Mouse (Mus musculus) kidney, postnatal 10 days (tissue): ENCODE measurements at regions not wholly inside any gene's neighbourhood (a gene's known extent, or its start where the extent isn't known, plus 50 kb on each side); places are given as distances from the start of the nearest gene placed in this dataset.
A peak's percentile ranks its signal among the peaks of the same experiment; 100 is the strongest.

Experiments
- DNase-seq: peaks from one replicate; pipeline ENCODE4 v3.0.0; 2021; ENCODE audit warnings: mixed read lengths

DNA sequence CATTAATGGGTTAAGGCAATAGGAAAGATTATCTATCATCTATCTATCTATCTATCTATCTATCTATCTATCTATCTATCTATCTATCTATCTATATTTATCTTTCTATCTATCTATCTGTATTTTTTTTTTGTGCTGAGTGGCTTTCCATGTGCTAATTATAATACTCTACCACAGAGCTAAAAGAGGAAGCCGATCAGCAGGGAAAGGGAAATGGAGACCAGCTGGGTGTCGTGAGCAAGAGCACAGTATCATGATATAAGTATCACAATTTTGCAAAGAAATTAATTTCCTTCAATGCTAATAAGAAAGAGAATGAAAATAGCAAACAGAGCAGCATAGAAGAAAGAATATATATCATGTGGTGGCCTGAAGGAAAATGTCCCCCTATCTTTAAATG lies 69.6 kb downstream of the Cldn1 start:
- no peak for DNase-seq

DNA sequence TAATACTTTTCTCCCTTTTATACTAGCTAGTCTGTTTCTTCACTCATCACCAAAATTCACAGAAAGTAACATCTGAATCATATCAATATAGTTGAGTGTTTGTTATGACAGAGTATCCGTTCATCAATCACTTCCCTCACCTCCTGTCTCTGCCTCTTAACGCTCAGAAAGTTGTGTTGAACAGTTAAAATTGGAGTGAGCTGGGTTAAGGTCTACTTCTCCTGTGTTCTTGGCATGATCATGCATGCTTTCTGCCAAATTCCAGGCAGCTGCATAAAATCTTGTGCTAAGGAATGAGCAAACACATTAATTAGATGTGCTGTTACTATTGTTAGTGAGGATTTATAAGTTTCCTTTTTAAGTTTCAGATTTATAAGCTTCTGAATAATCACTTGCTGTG lies 79.9 kb downstream of the Cldn1 start:
- peak; percentile 39 for DNase-seq

DNA sequence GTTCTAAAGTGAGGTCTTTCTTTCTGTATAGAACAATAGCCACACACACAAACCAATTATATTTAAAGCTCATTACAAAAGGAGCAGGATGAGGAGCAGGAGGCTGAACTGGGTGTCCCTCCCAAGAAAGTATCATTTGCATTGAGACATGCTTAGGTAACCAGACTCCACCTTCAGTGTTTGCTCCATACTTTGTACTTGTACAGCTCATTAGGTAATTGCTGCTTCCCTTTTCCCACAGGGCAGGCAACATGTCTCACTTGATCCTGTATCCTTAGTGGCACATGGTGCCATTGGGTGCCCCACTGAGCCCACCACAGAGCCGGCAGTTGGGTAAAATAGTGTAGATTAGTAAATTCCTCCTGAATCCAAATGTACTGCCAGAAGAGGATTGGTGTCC lies 86.0 kb downstream of the Cldn1 start:
- no peak for DNase-seq

DNA sequence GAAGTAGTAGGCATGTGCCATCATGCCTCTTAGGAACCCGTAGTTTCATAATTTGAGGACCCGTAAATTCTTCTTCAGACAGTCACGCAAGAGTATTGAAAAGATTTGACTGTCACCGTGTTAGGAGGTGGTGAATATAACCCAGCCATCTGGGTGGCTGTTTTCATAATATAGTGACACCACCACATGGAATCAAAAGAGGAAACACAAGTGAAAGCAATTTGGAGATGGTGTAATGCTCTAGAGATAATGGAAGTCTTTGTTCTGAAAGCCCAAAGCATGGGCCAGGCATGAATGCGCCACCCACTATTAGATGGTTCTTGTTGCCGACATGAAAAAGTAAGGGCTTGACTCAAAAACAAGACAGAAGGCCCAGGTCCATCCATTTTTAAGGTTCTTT lies 86.9 kb downstream of the Cldn1 start:
- no peak for DNase-seq

DNA sequence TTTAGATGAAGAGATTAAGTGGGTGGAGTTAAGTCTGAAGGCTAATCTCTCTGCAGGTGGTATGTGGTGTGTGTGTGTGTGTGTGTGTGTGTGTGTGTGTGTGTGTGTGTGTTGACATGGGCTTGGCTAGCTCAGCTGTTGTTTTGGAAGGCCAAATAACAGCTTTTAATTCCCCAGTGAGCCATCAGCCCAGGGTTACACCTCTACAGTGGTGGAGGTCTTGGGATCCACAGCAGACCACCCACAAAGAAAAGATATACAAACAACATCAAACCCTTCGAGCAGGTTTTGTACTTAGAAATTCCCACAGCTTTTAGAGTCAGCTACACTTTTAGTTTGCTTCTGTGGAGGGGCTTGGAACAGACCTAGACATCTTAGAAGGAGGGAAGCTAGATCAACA lies 89.2 kb downstream of the Cldn1 start:
- no peak for DNase-seq

DNA sequence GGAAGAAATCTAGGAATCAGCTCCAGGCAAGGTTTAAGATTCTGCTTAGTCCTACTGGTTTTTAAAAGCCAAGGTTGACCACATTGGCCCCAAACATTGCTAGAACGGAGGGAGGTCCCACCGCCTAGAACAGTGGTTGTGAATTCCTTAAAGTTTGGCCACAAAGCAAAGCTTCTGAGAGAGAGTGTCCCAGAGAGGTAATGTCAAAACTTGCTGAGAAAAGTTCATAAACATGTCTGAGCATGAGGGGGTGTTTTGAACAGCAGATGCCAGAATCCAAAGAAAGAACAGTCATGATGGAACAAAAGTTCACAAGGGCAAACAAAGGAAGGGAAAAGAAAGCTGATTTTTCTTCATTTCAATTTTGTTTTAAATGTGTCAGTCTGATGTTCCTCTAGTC lies 90.1 kb downstream of the Cldn1 start:
- DNase-seq, result no peak

DNA sequence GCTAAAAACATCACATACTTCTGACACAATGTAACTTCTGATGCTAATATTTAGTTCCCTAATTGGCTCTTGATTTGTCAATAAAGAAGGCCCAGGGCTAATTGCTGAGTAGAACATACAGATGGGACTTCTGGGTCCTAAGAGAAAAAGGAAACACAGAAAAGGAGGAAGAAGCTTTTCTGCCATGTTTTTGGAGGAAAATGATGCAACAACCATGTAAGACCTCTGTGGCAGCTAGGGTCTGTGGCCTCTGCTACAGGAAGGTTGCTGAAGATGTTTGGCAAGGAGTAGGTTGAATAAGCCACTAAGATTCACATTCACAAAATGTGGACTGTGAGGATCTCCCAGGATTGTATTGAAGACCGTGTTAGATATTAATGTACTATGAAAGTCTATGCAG lies 94.9 kb downstream of the Cldn1 start:
- no peak for DNase-seq

DNA sequence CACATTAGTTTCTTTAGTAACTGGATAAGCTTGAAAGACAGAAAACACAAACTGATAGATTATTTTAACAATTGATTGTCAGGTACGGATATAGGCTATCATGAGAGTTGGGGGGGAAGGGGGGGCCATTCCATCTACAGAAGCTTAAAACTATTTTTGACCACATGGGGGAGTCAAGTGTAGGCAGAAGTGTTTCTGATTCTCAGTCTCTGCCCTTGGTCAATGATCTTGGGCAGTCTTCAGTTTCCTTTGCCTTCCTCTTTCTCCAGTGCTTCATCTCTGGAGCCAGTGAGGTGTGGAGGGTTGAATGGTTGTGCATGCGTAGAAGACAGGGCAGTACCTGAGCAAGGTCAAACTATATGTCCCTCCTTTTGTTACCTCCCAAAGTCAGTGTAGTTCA lies 118.8 kb downstream of the Cldn1 start:
- DNase-seq, result peak; percentile 15

DNA sequence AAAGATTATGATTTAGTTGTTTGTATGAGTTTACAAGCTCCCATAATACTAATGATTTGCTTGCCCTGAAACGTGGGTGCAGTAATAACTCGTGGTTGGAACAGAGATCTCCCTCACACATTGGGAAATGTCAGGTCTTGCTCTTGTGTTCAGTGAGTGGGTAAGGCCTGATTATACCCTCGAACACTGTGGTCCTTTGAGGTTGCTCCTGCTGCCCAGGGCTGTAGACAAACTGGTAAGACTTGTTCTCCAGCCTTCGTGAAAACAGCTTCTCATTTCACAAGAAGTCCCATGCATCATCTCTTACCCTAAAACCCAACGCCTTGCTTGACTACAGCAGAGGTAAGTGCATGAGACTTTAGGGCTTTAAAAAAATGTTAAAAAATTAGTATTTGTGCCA lies 119.9 kb downstream of the Cldn1 start:
- DNase-seq, result no peak

DNA sequence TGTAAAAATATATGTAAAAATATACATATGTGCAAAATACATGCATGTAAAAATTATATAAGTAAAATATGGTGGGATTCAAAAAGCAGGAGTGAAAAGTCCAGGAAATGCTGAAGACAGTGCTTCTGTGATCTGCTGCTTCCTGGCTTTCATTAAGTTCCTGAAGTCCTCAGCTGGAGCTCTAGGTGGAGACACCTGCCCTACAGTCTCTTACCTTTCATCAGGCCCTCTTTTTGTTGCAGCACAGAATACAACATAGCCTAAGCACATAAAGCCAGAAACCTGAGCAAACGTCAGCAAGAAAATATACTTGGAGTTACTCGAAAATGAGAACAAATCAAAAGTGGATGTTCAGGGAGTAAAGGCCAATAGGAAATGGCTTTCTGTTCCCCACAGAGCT lies 120.6 kb downstream of the Cldn1 start:
- no peak for DNase-seq

DNA sequence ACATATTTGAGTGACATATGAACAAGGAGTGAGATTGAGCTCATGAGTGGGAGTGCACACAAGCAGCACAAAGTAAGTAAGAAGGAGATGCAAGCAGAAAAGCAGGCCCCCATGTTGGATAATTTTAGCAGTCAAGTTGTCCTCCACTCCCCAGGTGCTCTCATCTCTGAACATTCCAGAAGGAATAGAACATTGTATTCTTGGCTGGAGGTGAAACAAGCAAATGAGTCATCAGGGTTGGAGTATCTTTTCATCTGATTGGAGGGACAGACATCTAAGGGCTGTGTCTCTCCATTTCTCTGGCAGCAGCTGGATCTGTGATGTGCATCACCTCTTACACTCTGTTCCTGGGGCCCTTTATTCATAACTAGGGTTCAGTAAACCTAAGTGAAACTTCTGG lies 122.7 kb downstream of the Cldn1 start:
- no peak for DNase-seq

DNA sequence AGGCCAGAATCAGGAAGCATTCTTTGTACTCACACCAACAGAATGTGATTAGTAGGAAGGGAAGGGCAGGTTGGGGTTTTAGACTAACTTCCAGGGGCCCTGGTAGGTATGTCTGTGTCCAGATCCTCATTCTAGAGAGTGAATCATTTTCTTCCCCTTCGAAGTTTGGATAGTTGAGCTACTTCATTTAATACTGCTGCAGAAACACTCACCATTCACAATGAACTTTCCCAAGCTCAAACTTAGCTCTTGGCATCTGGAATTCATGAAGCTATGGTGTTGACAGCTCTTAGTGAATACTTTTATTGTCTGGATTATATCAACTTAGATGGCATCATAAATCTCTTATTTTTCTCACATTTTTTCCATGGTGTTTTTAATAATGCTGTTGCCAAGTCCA lies 123.7 kb downstream of the Cldn1 start:
- no peak for DNase-seq

DNA sequence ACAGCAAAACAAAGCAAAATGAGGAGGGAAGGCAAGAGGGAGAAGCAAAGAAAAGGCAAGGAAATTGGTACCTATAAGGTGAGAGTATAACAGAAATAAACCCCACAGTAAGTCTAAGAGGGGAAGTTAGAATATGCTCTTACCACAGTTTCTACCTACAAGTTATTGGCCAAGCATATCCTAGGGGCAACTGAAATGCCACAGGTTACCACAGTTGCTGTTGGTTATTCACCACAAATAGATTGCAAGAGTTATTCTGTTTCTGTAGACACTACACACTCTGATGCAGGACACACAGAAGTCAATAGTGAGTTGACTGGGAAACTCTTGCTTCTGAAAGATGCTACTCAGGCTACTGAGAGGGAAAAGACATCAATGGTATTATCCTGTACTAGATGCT lies 129.7 kb upstream of the P3h2 start:
- no peak for DNase-seq

DNA sequence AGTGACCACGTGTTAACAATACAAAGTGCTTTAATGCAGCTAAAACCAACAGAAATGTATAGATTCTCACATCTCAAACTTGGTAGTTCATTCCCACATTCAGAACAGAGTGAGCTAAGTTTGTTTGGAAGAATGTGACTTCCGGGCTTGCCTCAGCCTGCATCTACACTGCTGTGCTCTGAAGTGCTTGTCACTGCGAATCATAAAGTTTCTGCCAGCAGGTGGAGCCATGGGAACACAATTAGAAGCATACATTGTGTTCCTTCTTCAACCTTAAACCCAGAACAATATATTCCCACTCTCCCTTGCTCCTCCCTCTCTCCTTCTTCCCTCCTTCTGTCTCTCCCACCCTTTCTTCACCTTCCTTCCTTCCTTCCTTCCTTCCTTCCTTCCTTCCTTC lies 128.5 kb upstream of the P3h2 start:
- peak; percentile 93 for DNase-seq

DNA sequence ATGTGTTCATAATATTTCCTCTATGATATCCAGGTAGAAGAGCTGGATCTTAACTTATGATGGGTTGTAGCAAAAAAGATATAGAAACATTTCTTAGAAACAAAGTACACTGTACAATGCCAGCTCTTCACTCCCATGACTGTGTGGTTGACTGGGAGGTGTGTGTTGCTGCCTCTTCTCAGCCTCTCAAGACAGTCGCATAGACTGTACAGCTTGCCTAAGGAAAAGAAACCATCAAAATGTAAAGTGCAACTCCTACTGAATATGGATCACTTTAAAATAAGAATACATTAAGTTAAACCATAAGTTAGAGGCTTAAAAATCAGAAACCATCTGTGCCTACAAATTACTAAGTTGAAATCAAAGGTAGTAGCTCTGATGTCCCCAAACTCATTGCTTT lies 125.5 kb upstream of the P3h2 start:
- no peak for DNase-seq

DNA sequence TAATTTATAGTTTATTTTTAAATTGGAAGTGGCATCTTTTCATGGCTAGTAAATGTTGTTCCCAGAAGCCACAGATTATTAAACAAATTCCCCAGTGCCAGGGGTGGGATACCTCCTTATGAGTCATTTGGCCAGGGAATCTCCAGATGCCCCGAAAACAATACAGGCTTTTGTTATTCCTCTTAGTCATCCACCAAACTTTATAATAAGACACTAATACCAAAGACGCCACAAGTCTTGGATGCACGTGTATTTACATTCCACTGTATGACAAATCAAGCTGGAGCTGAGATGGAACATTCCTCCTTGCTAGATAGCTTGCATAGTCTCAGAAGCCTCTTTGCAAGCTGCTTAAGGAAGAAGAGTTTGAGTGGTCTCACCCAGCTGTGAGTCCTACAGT lies 105.8 kb upstream of the P3h2 start:
- no peak for DNase-seq

DNA sequence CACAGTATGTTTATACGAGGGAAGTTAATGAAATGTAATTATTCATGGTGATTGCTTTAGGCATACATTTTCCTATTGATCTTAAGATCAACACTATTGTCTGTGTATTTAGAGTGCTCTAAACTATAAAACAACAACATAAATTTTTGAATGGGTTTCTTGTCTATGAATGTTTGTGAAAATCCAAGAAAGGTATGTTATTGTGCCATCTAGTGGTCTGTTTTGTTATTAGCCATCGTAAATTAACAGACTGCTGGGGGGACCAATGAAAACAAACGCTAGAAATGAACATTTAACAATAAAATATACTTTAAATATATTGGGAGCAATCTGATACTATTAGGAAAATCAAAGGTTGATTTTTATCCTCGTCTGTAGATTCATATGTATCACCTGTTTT lies 93.5 kb upstream of the P3h2 start:
- no peak for DNase-seq

DNA sequence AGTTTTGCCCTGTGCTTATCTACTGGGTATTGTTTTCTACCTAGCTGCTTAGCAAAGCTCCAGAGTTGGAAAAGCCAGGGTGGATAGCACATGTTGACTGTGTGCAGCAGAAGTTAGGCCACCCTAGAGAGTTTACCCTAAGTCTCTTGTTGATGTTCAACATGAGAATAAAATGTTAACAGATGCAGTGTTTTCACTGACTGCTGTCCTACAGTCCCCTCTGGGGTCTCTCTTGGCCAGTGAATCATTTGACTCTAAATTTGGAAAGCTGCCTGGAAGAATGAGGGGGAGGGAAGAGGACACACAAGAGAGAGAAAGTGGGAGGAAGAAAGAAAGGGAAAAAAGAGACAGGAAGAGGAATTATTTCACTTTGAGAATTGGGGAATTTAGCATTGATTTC lies 90.8 kb upstream of the P3h2 start:
- DNase-seq, result peak; percentile 32

DNA sequence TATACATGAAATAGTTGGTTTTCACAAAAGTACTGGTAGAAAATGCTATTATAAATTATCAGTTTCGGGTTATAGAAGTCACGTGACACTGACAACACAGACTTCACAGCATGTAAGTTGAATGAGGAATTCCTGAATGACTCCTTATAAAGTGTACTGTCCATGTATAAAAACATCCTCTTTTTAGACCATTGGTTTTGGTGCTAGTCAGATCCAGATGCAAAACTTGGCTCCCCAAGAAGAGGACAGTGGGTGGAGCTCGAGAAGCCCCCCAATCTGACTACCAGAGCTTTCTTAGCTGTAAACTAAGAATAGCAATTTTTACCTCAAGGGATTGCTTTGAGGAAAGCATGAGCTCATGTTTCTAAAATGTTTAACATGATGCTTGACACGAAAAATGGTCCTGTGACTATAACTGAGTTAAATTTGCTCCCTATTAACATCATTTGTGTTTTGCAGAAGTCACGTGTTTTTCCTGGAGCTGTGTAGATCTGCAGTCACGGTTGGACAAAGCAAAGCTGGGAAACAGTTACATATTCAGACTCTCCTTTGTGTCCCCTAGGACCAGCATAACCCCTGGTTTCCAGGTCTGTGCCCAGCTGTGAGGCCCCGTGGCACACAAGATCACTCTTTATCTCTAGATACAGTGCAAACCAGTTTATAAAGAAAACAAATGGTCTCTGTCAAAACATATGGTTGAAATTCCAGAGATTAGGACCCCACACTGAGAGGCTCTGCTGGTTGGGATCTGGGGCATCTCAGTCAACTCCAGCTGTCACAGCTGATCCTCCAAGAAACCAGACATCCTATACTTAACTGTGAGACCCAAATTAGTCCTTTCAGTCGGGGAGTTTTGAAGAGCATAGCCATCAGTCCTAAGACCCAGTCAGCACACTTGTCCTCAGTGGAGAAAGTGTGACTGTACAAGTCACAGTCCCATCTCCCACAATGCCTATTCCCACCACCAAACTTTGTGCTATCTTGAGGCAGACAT lies 80.0 kb upstream of the P3h2 start:
- no peak for DNase-seq

DNA sequence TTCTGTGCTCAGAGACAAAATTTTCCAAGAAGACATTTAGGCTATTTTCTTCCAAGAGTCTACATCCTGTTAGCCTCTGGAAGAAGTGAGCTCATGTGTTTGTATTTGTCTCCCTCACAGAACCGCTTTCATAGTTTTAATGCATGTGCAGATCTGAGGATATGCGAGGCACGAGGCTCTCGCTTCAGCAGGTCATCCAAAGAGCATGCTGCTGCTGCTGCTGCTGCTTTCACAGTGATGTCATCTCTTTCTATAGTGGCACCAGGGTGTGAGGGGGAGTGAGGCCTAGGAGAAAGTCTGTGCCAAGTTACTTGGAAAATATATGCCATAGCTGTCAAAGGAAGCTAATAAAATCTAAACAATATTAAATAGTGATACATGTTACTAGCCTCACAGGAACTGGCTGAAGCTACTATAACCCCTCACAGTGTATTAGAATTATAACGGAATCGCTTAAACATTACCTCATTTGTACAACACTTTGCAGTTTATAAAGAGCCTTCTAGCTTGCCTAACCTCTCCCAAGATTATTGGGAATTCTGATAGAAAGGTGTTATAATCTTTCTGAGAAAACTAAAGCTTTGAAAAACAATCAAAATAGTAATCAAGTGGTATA lies 79.2 kb upstream of the P3h2 start:
- no peak for DNase-seq

DNA sequence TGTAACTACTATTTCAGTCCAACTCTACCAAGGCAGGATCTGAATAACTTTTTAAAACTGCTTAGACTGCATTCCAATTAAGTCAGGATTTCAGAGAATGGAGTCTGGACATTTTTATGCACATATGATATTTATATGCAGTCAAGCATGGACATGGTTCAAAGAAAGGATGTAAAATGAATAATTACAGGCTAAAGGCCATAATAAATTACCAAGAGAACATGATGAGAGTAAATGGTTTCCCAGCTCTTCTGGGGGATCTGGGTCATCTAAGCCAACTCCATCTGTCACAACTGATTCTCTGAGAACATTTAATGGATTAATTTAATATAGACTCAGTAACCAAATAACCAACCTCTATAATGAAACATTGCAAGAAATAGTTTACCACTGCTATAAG lies 77.9 kb upstream of the P3h2 start:
- DNase-seq, result no peak

DNA sequence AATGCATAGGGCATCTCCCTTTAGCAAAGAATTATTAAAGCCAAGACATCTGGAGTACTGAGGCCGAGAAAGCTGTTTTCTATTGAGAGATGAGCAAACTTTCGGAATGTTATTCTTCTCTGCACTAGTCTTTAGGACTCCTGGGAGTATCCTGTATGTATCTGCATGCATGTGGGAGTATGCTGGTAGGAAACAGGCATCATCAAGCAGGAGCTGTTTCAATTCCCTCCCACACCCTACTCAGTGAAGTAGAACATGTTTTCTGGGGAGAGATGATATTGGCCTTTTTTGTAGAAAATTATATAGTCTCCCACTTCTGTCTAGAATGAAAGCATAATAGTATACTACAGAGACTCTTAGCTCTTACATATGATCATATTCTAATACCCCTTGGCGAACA lies 76.1 kb upstream of the P3h2 start:
- no peak for DNase-seq

DNA sequence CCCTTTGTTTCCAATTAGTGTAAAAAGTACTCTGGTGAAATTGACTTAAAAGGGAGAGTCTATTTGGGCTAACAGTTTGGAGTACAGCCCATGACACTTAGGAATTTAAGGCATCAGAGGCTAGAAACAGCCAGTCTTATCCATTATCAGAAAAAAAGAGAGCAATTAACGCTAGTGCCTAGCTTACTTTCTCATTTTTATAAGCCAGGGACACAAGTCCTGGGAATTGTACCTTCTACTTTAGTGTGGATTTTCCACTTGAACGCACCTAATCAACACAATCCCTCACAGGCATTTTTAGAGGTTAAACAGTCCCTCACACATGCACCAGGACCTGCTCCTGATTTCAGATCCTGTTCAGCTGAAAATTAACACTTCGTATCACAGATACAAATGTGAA lies 65.9 kb upstream of the P3h2 start:
- DNase-seq, result no peak

DNA sequence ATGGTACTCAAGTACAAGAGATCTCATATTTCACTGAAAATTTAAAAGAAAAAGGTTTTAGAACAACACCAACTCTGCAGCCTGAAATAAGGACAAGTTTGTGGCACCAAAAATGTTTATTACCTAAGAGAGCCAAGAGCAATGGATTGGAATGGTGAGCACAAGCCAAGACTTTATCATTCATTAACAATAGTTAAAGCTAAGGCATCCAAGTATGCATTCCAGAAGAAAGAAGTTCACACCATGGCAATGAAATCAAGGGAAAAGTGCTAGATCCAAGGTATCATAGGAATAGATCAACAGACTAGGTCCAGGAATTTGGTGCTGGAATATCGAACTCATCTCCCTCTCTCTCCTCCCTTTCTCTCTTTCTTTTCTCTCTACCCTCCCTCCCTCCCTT lies 63.8 kb upstream of the P3h2 start:
- DNase-seq, result no peak

DNA sequence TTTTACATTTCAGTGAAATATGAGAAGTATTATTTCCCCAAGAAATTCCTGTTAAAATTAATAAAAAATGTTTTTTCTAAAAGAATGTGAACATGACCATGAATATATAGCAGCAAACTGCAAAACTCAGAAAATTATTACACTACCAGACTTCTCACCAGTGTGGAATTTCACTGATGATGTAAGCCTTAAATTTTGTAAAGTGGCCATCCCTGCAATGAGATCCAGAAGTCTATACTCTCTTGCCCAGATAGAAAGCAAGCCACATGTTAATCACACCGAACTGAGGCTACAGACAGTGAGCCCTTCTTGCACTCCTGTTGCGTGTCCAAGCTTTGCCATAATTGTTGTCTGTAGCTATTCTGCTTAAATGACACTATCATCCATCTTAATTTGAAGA lies 62.6 kb upstream of the P3h2 start:
- DNase-seq, result no peak
